Mouse (Mus musculus) kidney, embryonic 14.5 days (tissue): Measurements from ENCODE around the gene Tmem81. TPM values are rescaled to one million over a fixed set of nuclear protein-coding genes. Genes with fewer than 3 reads are reported as not detected.
A peak's percentile ranks its signal among the peaks of the same experiment; 100 is the strongest.

Experiments used
- ATAC-seq: fragments of 200-750 bp; cut with Nextera tagmentation; 2 replicates; pipeline ENCODE4 v1.8.0; 2017; ENCODE audit warnings: moderate number of reproducible peaks, mild to moderate bottlenecking, moderate TSS enrichment, moderate library complexity; ENCODE audit not compliant: low FRiP score, low TSS enrichment
- H3K27ac ChIP-seq: fragments of 300-500 bp; sonication (generic); 2 replicates; pipeline ENCODE4 v1.5.1; 2014; ENCODE audit warnings: low read depth, mild to moderate bottlenecking, low read length, moderate library complexity, mixed read lengths
- H3K27me3 ChIP-seq: fragments of 300-500 bp; sonication (generic); 2 replicates; pipeline ENCODE4 v1.6.1; 2014; ENCODE audit warnings: mild to moderate bottlenecking, low read length; ENCODE audit not compliant: control insufficient read depth, insufficient read depth
- H3K36me3 ChIP-seq: fragments of 300-500 bp; sonication (generic); 2 replicates; pipeline ENCODE4 v1.6.1; 2014; ENCODE audit warnings: low read length, mixed read lengths; ENCODE audit not compliant: control insufficient read depth, insufficient read depth
- H3K4me1 ChIP-seq: fragments of 300-500 bp; sonication (generic); 2 replicates; pipeline ENCODE4 v1.6.1; 2014; ENCODE audit warnings: low read length, mixed read lengths; ENCODE audit not compliant: control insufficient read depth, insufficient read depth
- H3K4me2 ChIP-seq: fragments of 300-500 bp; sonication (generic); replicated peaks from 2 replicates; pipeline ENCODE4 v1.6.1; 2014; ENCODE audit warnings: low read depth, mild to moderate bottlenecking, low read length
- H3K4me3 ChIP-seq: fragments of 300-500 bp; sonication (generic); 2 replicates; pipeline ENCODE4 v1.5.1; 2014; ENCODE audit warnings: mild to moderate bottlenecking, low read length
- H3K9ac ChIP-seq: fragments of 300-500 bp; sonication (generic); 2 replicates; pipeline ENCODE4 v1.6.1; 2014; ENCODE audit warnings: low read depth, mild to moderate bottlenecking, low read length, moderate library complexity
- H3K9me3 ChIP-seq: fragments of 300-500 bp; sonication (generic); 2 replicates; pipeline ENCODE4 v1.6.1; 2016; ENCODE audit warnings: low read length; ENCODE audit not compliant: control insufficient read depth
- WGBS: fragments of 180-500 bp; shearing (Covaris S2); extraction: QIAGEN DNeasy Blood & Tissue Kit; methylation state at CpG from one replicate; pipeline ENCODE4 v1.1.7; 2014; 5-methylcytosine and 5-hydroxymethylcytosine counted together
- polyA plus RNA-seq: library from polyadenylated mRNA; unstranded; fragments of >200 nt; fragmentation: Nextera tagmentation; extraction: Ambion mirVana; gene quantifications from 2 replicates; pipeline ENCODE4 v1.2.1, GENCODE M21; 2014

Tmem81 gene
- polyA plus RNA-seq, 1 experiment from 2014 or later: 2.1 TPM

GRCm38 (mm10) chr1:132537736-132538135, 31.7 kb downstream of the Tmem81 start:
- Histone ChIP-seq H3K27me3 (peaks cover 21% of the 10 kb centered on the region), H3K9me3 (no peaks in the 10 kb centered on the region), H3K27ac (no peak overlapping the region), H3K36me3 (no peaks in the 10 kb centered on the region), H3K4me3 (no peak overlapping the region), H3K4me1 (peaks cover 18% of the 10 kb centered on the region), H3K9ac (no peak overlapping the region), H3K4me2 (no peak overlapping the region)
- ATAC-seq: no peak
- WGBS: 83% methylated on average over 5 of the region's 5 CpGs

- H3K9ac ChIP-seq: no peak overlapping the region
- H3K27me3 ChIP-seq: peaks cover 42% of the 10 kb centered on the region
- H3K4me2 ChIP-seq: peak overlapping the region; percentile 24
- H3K4me1 ChIP-seq: peaks cover 20% of the 10 kb centered on the region
- H3K27ac ChIP-seq: no peak overlapping the region
- H3K4me3 ChIP-seq: no peak overlapping the region
- 47% methylated on average over 7 of the region's 7 CpGs for WGBS
- ATAC-seq: peak; percentile 17; the same call in 1 of the 2 replicates
- no peaks in the 10 kb centered on the region for H3K9me3 ChIP-seq
- H3K36me3 ChIP-seq: no peaks in the 10 kb centered on the region
These were observed 34.7 kb downstream of the Tmem81 start for GRCm38 (mm10) chr1:132540701-132541100.

- ATAC-seq: peak; percentile 85
- no peak overlapping the region for H3K4me3 ChIP-seq
- peaks cover 46% of the 10 kb centered on the region for H3K27me3 ChIP-seq
- peaks cover 20% of the 10 kb centered on the region for H3K4me1 ChIP-seq
- WGBS: 3% methylated on average over 14 of the region's 14 CpGs
- H3K9me3 ChIP-seq: no peaks in the 10 kb centered on the region
- H3K4me2 ChIP-seq: peak overlapping the region; percentile 24
- no peaks in the 10 kb centered on the region for H3K36me3 ChIP-seq
- H3K9ac ChIP-seq: no peak overlapping the region
- H3K27ac ChIP-seq: no peak overlapping the region
These were observed 35.3 kb downstream of the Tmem81 start for GRCm38 (mm10) chr1:132541171-132541823.

GRCm38 (mm10) chr1:132541824-132542599, 36.0 kb downstream of the Tmem81 start:
- Histone ChIP-seq H3K4me2 (peak overlapping the region; percentile 49), H3K4me1 (peaks cover 20% of the 10 kb centered on the region), H3K27me3 (peaks cover 46% of the 10 kb centered on the region), H3K9me3 (no peaks in the 10 kb centered on the region), H3K9ac (no peak overlapping the region), H3K4me3 (peak overlapping the region; percentile 28; the same call in 1 of the 2 replicates), H3K27ac (no peak overlapping the region), H3K36me3 (no peaks in the 10 kb centered on the region)
- peak; percentile 7 for ATAC-seq
- WGBS: 14% methylated on average over 5 of the region's 5 CpGs

- WGBS: 1% methylated on average over 25 of the region's 30 CpGs
- Histone ChIP-seq H3K4me3 (peak within 1 kb of the TSS; percentile 28), H3K27me3 (peaks cover 46% of the 10 kb centered on the region)
These were observed 36.8 kb downstream of the Tmem81 start, which contains the start of gene Cntn2 for GRCm38 (mm10) chr1:132542762-132543306. Cntn2 (minus strand) TSS chr1:132543256.

GRCm38 (mm10) chr1:132543789-132544188, 37.8 kb downstream of the Tmem81 start:
- WGBS: 77% methylated on average over 8 of the region's 8 CpGs
- no peak overlapping the region for H3K4me3 ChIP-seq
- H3K9ac ChIP-seq: no peak overlapping the region
- H3K9me3 ChIP-seq: no peaks in the 10 kb centered on the region
- no peaks in the 10 kb centered on the region for H3K36me3 ChIP-seq
- H3K27ac ChIP-seq: no peak overlapping the region
- no peak overlapping the region for H3K4me2 ChIP-seq
- peaks cover 20% of the 10 kb centered on the region for H3K4me1 ChIP-seq
- no peak for ATAC-seq
- H3K27me3 ChIP-seq: peaks cover 46% of the 10 kb centered on the region

More at GRCm38 (mm10) chr1:132542762-132543306, 36.8 kb downstream of the Tmem81 start, which contains the start of gene Cntn2:
- H3K36me3 ChIP-seq: no peaks in the 10 kb centered on the region
- no peak within 1 kb of the TSS for H3K27ac ChIP-seq
- no peaks in the 10 kb centered on the region for H3K9me3 ChIP-seq
- H3K9ac ChIP-seq: no peak within 1 kb of the TSS
- peaks cover 20% of the 10 kb centered on the region for H3K4me1 ChIP-seq
- peak within 1 kb of the TSS; percentile 49 for H3K4me2 ChIP-seq
- peak; percentile 14; the same call in 1 of the 2 replicates for ATAC-seq

GRCm38 (mm10) chr1:132557901-132558631, 52.0 kb downstream of the Tmem81 start:
- Histone ChIP-seq H3K27ac (no peak overlapping the region), H3K9me3 (no peaks in the 10 kb centered on the region), H3K4me2 (no peak overlapping the region), H3K4me1 (peaks cover 9% of the 10 kb centered on the region; the same call in 1 of the 2 replicates), H3K9ac (no peak overlapping the region), H3K27me3 (peaks cover 2% of the 10 kb centered on the region; the same call in 1 of the 2 replicates), H3K36me3 (no peaks in the 10 kb centered on the region), H3K4me3 (no peak overlapping the region)
- ATAC-seq: peak; percentile 53; the same call in 1 of the 2 replicates
- 19% methylated on average over 9 of the region's 9 CpGs for WGBS
